ENCODE assay signal across 17 mouse cellular contexts in the genomic region with DNA sequence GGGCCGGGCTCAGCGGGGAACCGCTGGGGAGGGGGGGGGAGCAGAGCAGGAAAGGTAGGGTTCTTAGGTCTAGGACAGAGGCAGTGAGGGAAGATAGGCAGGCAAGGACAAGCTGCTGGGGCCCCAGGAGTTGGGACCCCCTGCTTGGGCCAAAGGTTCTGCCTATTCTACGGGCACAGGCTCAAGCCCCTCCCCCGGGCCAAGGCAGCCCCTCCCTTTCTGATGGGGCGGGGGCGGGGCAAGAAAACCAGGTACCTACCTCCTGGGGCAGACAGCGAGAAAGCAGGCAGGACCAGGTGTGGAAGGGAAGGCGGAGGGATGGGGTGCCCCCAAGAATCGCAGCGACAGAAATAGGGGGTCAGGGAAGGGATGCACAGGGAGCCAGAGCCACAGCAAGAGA. TPM values are rescaled to one million over a fixed set of nuclear protein-coding genes. Genes with fewer than 3 reads are reported as not detected.
A peak's percentile ranks its signal among the peaks of the same experiment; 100 is the strongest.
DNase-seq lines count a peak whose midpoint lies in the region; ATAC-seq lines count a peak whose summit lies in the region.
"Had no signal": no experiment of that assay in that cellular context is flagged by ENCODE, and none has a peak within 500 bp of the region (broad histone marks: within the 10 kb centered on the region; RNA-seq: fewer than 3 reads in every experiment).

No protein-coding gene starts in this region.

- DNase-seq in hindbrain, embryonic 11.5 days (ENCODE audit: low spot score) = no peak
- DNase-seq in testis, postnatal 10 days (ENCODE audit: low spot score) = peak; percentile 59
- no peak for DNase-seq in testis, postnatal 14 days (ENCODE audit: low spot score)
- no peak for DNase-seq in ovary, adult 18-20 months (ENCODE audit: low spot score)
- DNase-seq in adrenal gland, adult 18-20 months (ENCODE audit: low spot score in 2 of 2) = no peak
- DNase-seq: gastrocnemius, postnatal 36 days; heart, postnatal 36 days; layer of hippocampus, postnatal 36 days; thymus, adult 2 months had no signal

- peaks cover 86% of the 10 kb centered on the region for H3K36me3 ChIP-seq in hindbrain, embryonic 12.5 days
- H3K36me3 ChIP-seq in hindbrain, embryonic 11.5 days (ENCODE audit: control insufficient read depth, insufficient read depth, low read length) = peaks cover 40% of the 10 kb centered on the region
- peaks cover 82% of the 10 kb centered on the region for H3K36me3 ChIP-seq in midbrain, embryonic 13.5 days

- 0 out of 2 replicates have a peak overlapping the region, but pooled peaks have one; percentile 32 for H3K27ac ChIP-seq in hindbrain, embryonic 12.5 days
- H3K27ac ChIP-seq in hindbrain, embryonic 11.5 days (ENCODE audit: low read depth, low read length) = no peak overlapping the region
- H3K27ac ChIP-seq in midbrain, embryonic 13.5 days = peak overlapping the region; percentile 53; the same call in 1 of the 2 replicates
- H3K27ac ChIP-seq: lung, embryonic 15.5 days had no signal

- peaks cover 30% of the 10 kb centered on the region for H3K4me1 ChIP-seq in hindbrain, embryonic 12.5 days
- peaks cover 14% of the 10 kb centered on the region for H3K4me1 ChIP-seq in hindbrain, embryonic 11.5 days (replicated peaks; ENCODE audit: control insufficient read depth, insufficient read depth, low read length)
- peaks cover 40% of the 10 kb centered on the region for H3K4me1 ChIP-seq in midbrain, embryonic 13.5 days (replicated peaks)

- no peaks in the 10 kb centered on the region for H3K9me3 ChIP-seq in hindbrain, embryonic 12.5 days (replicated peaks)
- no peaks in the 10 kb centered on the region for H3K9me3 ChIP-seq in hindbrain, embryonic 11.5 days (ENCODE audit: control insufficient read depth, low read length)
- no peaks in the 10 kb centered on the region for H3K9me3 ChIP-seq in midbrain, embryonic 13.5 days
- H3K9me3 ChIP-seq: lung, embryonic 15.5 days had no signal

- WGBS in hindbrain, embryonic 12.5 days = 46% methylated on average over 8 of the region's 11 CpGs
- 51% methylated on average over 7 of the region's 11 CpGs for WGBS in hindbrain, embryonic 11.5 days
- 37% methylated on average over 9 of the region's 11 CpGs for WGBS in midbrain, embryonic 13.5 days

- H3K4me3 ChIP-seq in hindbrain, embryonic 12.5 days = no peak overlapping the region
- no peak overlapping the region for H3K4me3 ChIP-seq in hindbrain, embryonic 11.5 days (ENCODE audit: low read depth, low read length)
- H3K4me3 ChIP-seq in midbrain, embryonic 13.5 days (replicated peaks) = no peak overlapping the region
- H3K4me3 ChIP-seq: erythroblast, embryonic 14.5 days; lung, embryonic 15.5 days had no signal

- no peak overlapping the region for H3K4me2 ChIP-seq in hindbrain, embryonic 12.5 days (replicated peaks)
- H3K4me2 ChIP-seq in hindbrain, embryonic 11.5 days (replicated peaks; ENCODE audit: low read depth, low read length) = no peak overlapping the region
- H3K4me2 ChIP-seq in midbrain, embryonic 13.5 days (replicated peaks) = no peak overlapping the region
- H3K4me2 ChIP-seq: heart, embryonic 11.5 days; liver, embryonic 11.5 days; lung, embryonic 15.5 days had no signal

- no peak overlapping the region for H3K9ac ChIP-seq in hindbrain, embryonic 12.5 days
- H3K9ac ChIP-seq in hindbrain, embryonic 11.5 days (ENCODE audit: low read depth, low read length) = no peak overlapping the region
- no peak overlapping the region for H3K9ac ChIP-seq in midbrain, embryonic 13.5 days (replicated peaks)
- H3K9ac ChIP-seq: lung, embryonic 15.5 days had no signal

- no peaks in the 10 kb centered on the region for H3K27me3 ChIP-seq in hindbrain, embryonic 12.5 days
- no peaks in the 10 kb centered on the region for H3K27me3 ChIP-seq in hindbrain, embryonic 11.5 days (ENCODE audit: control insufficient read depth, insufficient read depth, low read length)
- H3K27me3 ChIP-seq in midbrain, embryonic 13.5 days = no peaks in the 10 kb centered on the region
- H3K27me3 ChIP-seq: lung, embryonic 15.5 days had no signal

- no peak for ATAC-seq in hindbrain, embryonic 12.5 days (ENCODE audit: low FRiP score)
- ATAC-seq in hindbrain, embryonic 11.5 days (ENCODE audit: low FRiP score) = no peak
- ATAC-seq in midbrain, embryonic 13.5 days = no peak
- ATAC-seq: intestine, embryonic 16.5 days had no signal

RNA-seq across cellular contexts. Expression of gene Cyth2, which starts 5.9 kb away (rescaled TPM):
- polyA plus RNA-seq in hindbrain, embryonic 12.5 days (2016; fragmentation: Nextera tagmentation; extraction: Ambion mirVana) = 280 and 284 TPM in 2 replicates
- polyA plus RNA-seq in hindbrain, embryonic 11.5 days (2014; fragmentation: Nextera tagmentation; extraction: Ambion mirVana) = 211 and 248 TPM in 2 replicates
- polyA plus RNA-seq in midbrain, embryonic 13.5 days (2015; fragmentation: Nextera tagmentation; extraction: Ambion mirVana) = 362 and 363 TPM in 2 replicates
- total RNA-seq in adrenal gland, adult 18-20 months (2021) = 100 to 1,000 TPM in 1 of 2 experiments, 10 to 100 TPM in 1; 92.9 to 117 TPM

RNA-seq across cellular contexts. Expression of gene Kcnj14, which starts 16.1 kb away (rescaled TPM):
- polyA plus RNA-seq in hindbrain, embryonic 12.5 days (2016; fragmentation: Nextera tagmentation; extraction: Ambion mirVana) = 0.80 and 0.96 TPM in 2 replicates
- 0.48 and 0.57 TPM in 2 replicates for polyA plus RNA-seq in hindbrain, embryonic 11.5 days (2014; fragmentation: Nextera tagmentation; extraction: Ambion mirVana)
- polyA plus RNA-seq in midbrain, embryonic 13.5 days (2015; fragmentation: Nextera tagmentation; extraction: Ambion mirVana) = 0.62 and 0.73 TPM in 2 replicates
- total RNA-seq in adrenal gland, adult 18-20 months (2021) = under 1 TPM; 0.19 to 0.20 TPM

RNA-seq across cellular contexts. Expression of gene Grwd1, which starts 22.3 kb away (rescaled TPM):
- polyA plus RNA-seq in hindbrain, embryonic 12.5 days (2016; fragmentation: Nextera tagmentation; extraction: Ambion mirVana) = 43.2 and 45.8 TPM in 2 replicates
- polyA plus RNA-seq in hindbrain, embryonic 11.5 days (2014; fragmentation: Nextera tagmentation; extraction: Ambion mirVana) = 56.7 and 66.0 TPM in 2 replicates
- polyA plus RNA-seq in midbrain, embryonic 13.5 days (2015; fragmentation: Nextera tagmentation; extraction: Ambion mirVana) = 39.9 and 41.7 TPM in 2 replicates
- 10 to 100 TPM; 33.0 to 36.0 TPM for total RNA-seq in adrenal gland, adult 18-20 months (2021)

RNA-seq across cellular contexts. Expression of gene Sult2b1, which starts 24.0 kb away (rescaled TPM):
- 2.4 and 3.0 TPM in 2 replicates for polyA plus RNA-seq in hindbrain, embryonic 12.5 days (2016; fragmentation: Nextera tagmentation; extraction: Ambion mirVana)
- polyA plus RNA-seq in hindbrain, embryonic 11.5 days (2014; fragmentation: Nextera tagmentation; extraction: Ambion mirVana) = 1.4 and 1.9 TPM in 2 replicates
- 5.5 and 5.6 TPM in 2 replicates for polyA plus RNA-seq in midbrain, embryonic 13.5 days (2015; fragmentation: Nextera tagmentation; extraction: Ambion mirVana)
- 1 to 10 TPM in 1 of 2 experiments, under 1 TPM in 1; 0.77 to 1.1 TPM for total RNA-seq in adrenal gland, adult 18-20 months (2021)
- total RNA-seq: gastrocnemius, postnatal 36 days; heart, postnatal 36 days; neutrophil, adult 5-6 weeks had no signal
- polyA plus RNA-seq: erythroblast, embryonic 14.5 days had no signal

RNA-seq across cellular contexts. Expression of gene Lmtk3, which starts 24.9 kb away (rescaled TPM):
- polyA plus RNA-seq in hindbrain, embryonic 12.5 days (2016; fragmentation: Nextera tagmentation; extraction: Ambion mirVana) = 8.4 and 11.9 TPM in 2 replicates
- 6.3 and 9.1 TPM in 2 replicates for polyA plus RNA-seq in hindbrain, embryonic 11.5 days (2014; fragmentation: Nextera tagmentation; extraction: Ambion mirVana)
- 22.8 and 24.0 TPM in 2 replicates for polyA plus RNA-seq in midbrain, embryonic 13.5 days (2015; fragmentation: Nextera tagmentation; extraction: Ambion mirVana)
- 1 to 10 TPM; 6.2 to 8.4 TPM for total RNA-seq in adrenal gland, adult 18-20 months (2021)
- total RNA-seq: gastrocnemius, postnatal 36 days; neutrophil, adult 5-6 weeks had no signal
